Mouse (Mus musculus): ENCODE data around the gene Prr15l. TPM values are rescaled to one million over a fixed set of nuclear protein-coding genes. Genes with fewer than 3 reads are reported as not detected.

Gene Prr15l
- polyA plus RNA-seq, 1 experiment from 2014 or later: 1.5 TPM

GRCm38 (mm10) chr11:96902639-96903635, 25.0 kb upstream of the Prr15l start:
- no peaks in the 10 kb centered on the region for H3K9me3 ChIP-seq (replicated peaks)
- H3K27ac ChIP-seq: peak overlapping the region; percentile 94
- no peak overlapping the region for H3K9ac ChIP-seq
- H3K4me3 ChIP-seq: no peak overlapping the region
- peaks cover 6% of the 10 kb centered on the region; the same call in 1 of the 2 replicates for H3K36me3 ChIP-seq
- H3K4me1 ChIP-seq: peaks cover 89% of the 10 kb centered on the region
- WGBS: 4% methylated on average over 16 of the region's 16 CpGs
- ATAC-seq (ENCODE audit: low FRiP score): peak; percentile 71
- H3K4me2 ChIP-seq (replicated peaks): peak overlapping the region; percentile 17; the same call in 1 of the 2 replicates
- H3K27me3 ChIP-seq: no peaks in the 10 kb centered on the region

- peak; percentile 59; the same call in 1 of the 2 replicates for ATAC-seq (ENCODE audit: low FRiP score)
- Histone ChIP-seq H3K27ac (peak overlapping the region; percentile 93), H3K9ac (peak overlapping the region; percentile 47; the same call in 1 of the 2 replicates), H3K27me3 (no peaks in the 10 kb centered on the region), H3K4me2 (replicated peaks) (0 out of 2 replicates have a peak overlapping the region, but pooled peaks have one; percentile 19), H3K36me3 (peaks cover 24% of the 10 kb centered on the region), H3K4me1 (peaks cover 78% of the 10 kb centered on the region), H3K4me3 (no peak overlapping the region), H3K9me3 (replicated peaks) (no peaks in the 10 kb centered on the region)
- WGBS: 22% methylated on average over 15 of the region's 15 CpGs
Measured at GRCm38 (mm10) chr11:96906431-96907161, 21.3 kb upstream of the Prr15l start.

- H3K27me3 ChIP-seq: no peaks in the 10 kb centered on the region
- H3K36me3 ChIP-seq: peaks cover 40% of the 10 kb centered on the region
- H3K4me1 ChIP-seq: peaks cover 58% of the 10 kb centered on the region
- H3K4me3 ChIP-seq: no peak overlapping the region
- WGBS: 80% methylated on average over 12 of the region's 12 CpGs
- H3K4me2 ChIP-seq (replicated peaks): no peak overlapping the region
- peak overlapping the region; percentile 93 for H3K27ac ChIP-seq
- no peaks in the 10 kb centered on the region for H3K9me3 ChIP-seq (replicated peaks)
- peak overlapping the region; percentile 47; the same call in 1 of the 2 replicates for H3K9ac ChIP-seq
- ATAC-seq (ENCODE audit: low FRiP score): no peak
Measured at GRCm38 (mm10) chr11:96908594-96908993, 19.3 kb upstream of the Prr15l start.

DNA sequence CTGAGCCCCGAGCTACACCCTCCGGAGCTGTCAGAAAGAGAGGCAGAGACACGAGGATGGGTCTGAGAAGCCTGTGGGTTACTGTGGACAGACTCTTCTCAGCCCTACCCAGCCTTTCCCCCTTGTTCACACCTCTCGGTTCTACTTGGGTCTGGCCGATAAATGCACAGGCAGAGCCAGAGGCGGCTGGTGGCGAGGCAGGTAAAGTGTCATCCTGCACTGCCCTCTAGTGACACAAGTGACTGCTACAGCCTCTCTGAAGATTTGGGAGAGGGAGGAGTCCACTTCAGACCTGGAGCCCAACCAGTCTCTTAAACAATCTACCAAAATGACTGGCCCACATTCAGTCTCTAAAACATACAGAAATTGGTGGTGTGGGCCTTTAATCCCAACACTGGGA, 17.9 kb upstream of the Prr15l start:
- Histone ChIP-seq H3K4me3 (no peak overlapping the region), H3K9ac (no peak overlapping the region), H3K36me3 (peaks cover 40% of the 10 kb centered on the region), H3K4me2 (replicated peaks) (no peak overlapping the region), H3K27me3 (no peaks in the 10 kb centered on the region), H3K27ac (peak overlapping the region; percentile 93; the same call in 1 of the 2 replicates), H3K4me1 (peaks cover 52% of the 10 kb centered on the region), H3K9me3 (replicated peaks) (no peaks in the 10 kb centered on the region)
- 21% methylated on average over 7 of the region's 7 CpGs for WGBS
- ATAC-seq (ENCODE audit: low FRiP score): peak; percentile 48

DNA sequence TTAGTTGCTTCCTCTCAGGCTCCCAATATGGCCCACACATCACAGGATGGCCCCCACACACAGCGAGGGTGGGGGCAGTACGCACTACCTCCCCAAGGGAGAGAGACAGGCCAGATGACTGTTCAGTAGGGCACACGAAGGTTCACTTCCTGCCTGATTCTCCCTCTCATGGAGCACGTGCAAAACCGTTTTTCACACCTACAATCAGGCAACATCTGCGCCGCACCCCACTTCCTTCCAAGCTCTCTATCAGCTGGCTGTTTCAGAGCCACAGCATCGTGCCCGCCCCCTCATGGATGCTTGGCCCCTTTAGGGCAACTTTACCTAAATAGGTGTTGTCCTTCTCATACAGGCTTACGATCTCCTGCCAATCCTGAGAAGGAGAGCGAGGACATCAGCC, 15.2 kb upstream of the Prr15l start:
- WGBS: 90% methylated on average over 11 of the region's 11 CpGs

GRCm38 (mm10) chr11:96916044-96916884, 11.6 kb upstream of the Prr15l start, which contains the start of gene Cdk5rap3:
Gene Cdk5rap3 (minus strand): TSS chr11:96916496.
- Histone ChIP-seq H3K4me2 (replicated peaks) (peak within 1 kb of the TSS; percentile 97), H3K27ac (peak within 1 kb of the TSS; percentile 71; the same call in 1 of the 2 replicates), H3K9ac (peak within 1 kb of the TSS; percentile 76), H3K4me3 (peak within 1 kb of the TSS; percentile 87), H3K9me3 (replicated peaks) (no peaks in the 10 kb centered on the region), H3K36me3 (peaks cover 20% of the 10 kb centered on the region; the same call in 1 of the 2 replicates), H3K27me3 (0 out of 2 replicates have a peak, but pooled peaks cover 5% of the 10 kb centered on the region), H3K4me1 (peaks cover 14% of the 10 kb centered on the region)
- ATAC-seq (ENCODE audit: low FRiP score): peak; percentile 98
- whole genome bisulfite sequencing: 0% methylated on average over 55 of the region's 55 CpGs

More for the DNA sequence above, 15.2 kb upstream of the Prr15l start:
- no peak overlapping the region for H3K27ac ChIP-seq
- H3K4me1 ChIP-seq: peaks cover 36% of the 10 kb centered on the region
- no peaks in the 10 kb centered on the region for H3K9me3 ChIP-seq (replicated peaks)
- no peak overlapping the region for H3K4me3 ChIP-seq
- no peak overlapping the region for H3K4me2 ChIP-seq (replicated peaks)
- ATAC-seq (ENCODE audit: low FRiP score): no peak
- H3K27me3 ChIP-seq: 0 out of 2 replicates have a peak, but pooled peaks cover 4% of the 10 kb centered on the region
- peaks cover 37% of the 10 kb centered on the region for H3K36me3 ChIP-seq
- H3K9ac ChIP-seq: no peak overlapping the region

DNA sequence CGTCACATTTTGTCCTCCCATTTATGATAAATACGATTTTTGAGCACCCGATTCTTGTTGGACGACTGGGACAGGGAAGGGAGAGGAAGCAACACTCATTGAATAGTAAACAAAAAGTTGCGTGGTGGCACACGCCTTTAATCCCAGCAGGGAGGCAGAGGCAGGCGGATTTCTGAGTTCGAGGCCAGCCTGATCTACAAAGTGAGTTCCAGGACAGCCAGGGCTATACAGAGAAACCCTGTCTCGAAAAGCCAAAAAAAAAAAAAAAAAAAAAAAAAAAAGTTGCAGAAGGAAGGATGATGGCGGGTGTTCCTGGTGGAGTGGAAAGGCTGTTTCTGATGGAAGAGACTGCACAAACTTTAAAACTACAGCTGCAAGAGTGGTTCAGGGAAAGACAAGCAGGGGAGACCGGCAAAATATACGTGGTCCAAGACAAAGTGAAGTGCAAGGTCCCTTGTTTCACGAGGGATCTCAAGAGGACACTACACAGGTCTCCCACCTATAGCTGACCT, 11.0 kb upstream of the Prr15l start:
- Histone ChIP-seq H3K9me3 (replicated peaks) (no peaks in the 10 kb centered on the region), H3K4me1 (peaks cover 14% of the 10 kb centered on the region), H3K4me2 (replicated peaks) (peak overlapping the region; percentile 41), H3K9ac (no peak overlapping the region), H3K36me3 (peaks cover 13% of the 10 kb centered on the region; the same call in 1 of the 2 replicates), H3K27ac (no peak overlapping the region), H3K27me3 (0 out of 2 replicates have a peak, but pooled peaks cover 5% of the 10 kb centered on the region), H3K4me3 (peak overlapping the region; percentile 87; the same call in 1 of the 2 replicates)
- 29% methylated on average over 12 of the region's 13 CpGs for WGBS
- no peak; the same call in 1 of the 2 replicates for ATAC-seq (ENCODE audit: low FRiP score)

- Histone ChIP-seq H3K9ac (no peak overlapping the region), H3K4me3 (no peak overlapping the region), H3K27me3 (0 out of 2 replicates have a peak, but pooled peaks cover 5% of the 10 kb centered on the region), H3K36me3 (0 out of 2 replicates have a peak, but pooled peaks cover 8% of the 10 kb centered on the region), H3K9me3 (replicated peaks) (no peaks in the 10 kb centered on the region), H3K27ac (no peak overlapping the region), H3K4me2 (replicated peaks) (no peak overlapping the region), H3K4me1 (peaks cover 14% of the 10 kb centered on the region)
- 89% methylated on average over 6 of the region's 6 CpGs for WGBS
- ATAC-seq (ENCODE audit: low FRiP score): no peak
Measured at GRCm38 (mm10) chr11:96917415-96917814, 10.5 kb upstream of the Prr15l start.

DNA sequence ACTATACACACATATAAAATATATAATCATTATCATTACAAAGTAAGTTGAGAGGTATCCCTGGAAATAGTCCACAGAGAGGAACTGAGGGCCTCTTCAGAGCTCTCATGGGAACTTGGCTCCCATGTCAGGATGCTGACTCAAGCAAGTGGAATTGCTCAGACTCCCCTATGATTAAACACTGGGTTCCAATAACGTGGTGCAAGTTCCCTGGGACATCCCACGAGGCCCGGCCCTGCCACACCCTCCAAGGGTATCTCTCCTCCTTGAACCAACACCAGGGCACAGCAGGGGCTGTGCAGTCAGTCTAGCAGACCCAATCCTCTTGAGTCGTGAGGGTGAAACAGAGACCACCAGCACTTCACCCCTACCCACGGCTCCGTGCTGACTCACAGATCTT, 8.9 kb upstream of the Prr15l start:
- H3K27ac ChIP-seq: no peak overlapping the region
- no peaks in the 10 kb centered on the region for H3K36me3 ChIP-seq
- no peak for ATAC-seq (ENCODE audit: low FRiP score)
- H3K9ac ChIP-seq: no peak overlapping the region
- peaks cover 14% of the 10 kb centered on the region for H3K4me1 ChIP-seq
- no peak overlapping the region for H3K4me3 ChIP-seq
- no peaks in the 10 kb centered on the region for H3K9me3 ChIP-seq (replicated peaks)
- H3K27me3 ChIP-seq: 0 out of 2 replicates have a peak, but pooled peaks cover 5% of the 10 kb centered on the region
- no peak overlapping the region for H3K4me2 ChIP-seq (replicated peaks)
- WGBS: 66% methylated on average over 6 of the region's 6 CpGs

DNA sequence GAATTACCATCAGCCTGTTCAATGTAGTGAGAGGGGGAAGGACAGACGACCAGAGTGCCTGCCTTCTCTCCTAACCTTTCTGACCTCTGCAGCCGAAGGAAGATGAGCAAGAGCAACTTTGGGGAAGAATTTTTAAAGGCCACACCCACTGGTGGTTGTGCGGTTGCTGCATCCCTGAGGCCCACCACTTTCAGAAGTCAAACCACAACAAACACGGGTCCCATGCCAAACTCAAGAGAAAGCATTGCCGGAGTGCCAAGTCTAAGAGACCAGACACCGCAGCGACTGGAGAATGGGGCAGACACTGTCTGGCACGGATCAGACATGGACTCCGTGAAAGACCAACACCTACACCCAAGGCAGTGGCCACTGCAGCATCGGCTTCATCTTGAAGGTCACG, 3.0 kb upstream of the Prr15l start:
- H3K4me1 ChIP-seq: peaks cover 11% of the 10 kb centered on the region; the same call in 1 of the 2 replicates
- H3K27me3 ChIP-seq: peaks cover 26% of the 10 kb centered on the region
- H3K9ac ChIP-seq: no peak overlapping the region
- no peak overlapping the region for H3K4me3 ChIP-seq
- WGBS: 84% methylated on average over 11 of the region's 11 CpGs
- no peaks in the 10 kb centered on the region for H3K9me3 ChIP-seq (replicated peaks)
- H3K27ac ChIP-seq: no peak overlapping the region
- no peak for ATAC-seq (ENCODE audit: low FRiP score)
- H3K4me2 ChIP-seq (replicated peaks): no peak overlapping the region
- no peaks in the 10 kb centered on the region for H3K36me3 ChIP-seq
